Comparison of ENCODE assay signal across 21 mouse cellular contexts in genomic region chr12:110821787-110822186, GRCm38 (mm10). TPM values are rescaled to one million over a fixed set of nuclear protein-coding genes. Genes with fewer than 3 reads are reported as not detected.
DNase-seq lines count a peak whose midpoint lies in the region; ATAC-seq and TF ChIP-seq lines count a peak whose summit lies in the region.
"Had no signal": no experiment of that assay in that cellular context is flagged by ENCODE, and none has a peak within 500 bp of the region (broad histone marks: within the 10 kb centered on the region; RNA-seq: fewer than 3 reads in every experiment).

No protein-coding gene starts in this region.

- H3K9me3 ChIP-seq in midbrain, embryonic 11.5 days (ENCODE audit: control insufficient read depth, low read length) = no peaks in the 10 kb centered on the region
- H3K9me3 ChIP-seq in midbrain, embryonic 16.5 days (replicated peaks; ENCODE audit: control insufficient read depth, low read length, poor library complexity, severe bottlenecking) = no peaks in the 10 kb centered on the region
- H3K9me3 ChIP-seq in ES-Bruce4 (replicated peaks; ENCODE audit: control insufficient read depth, insufficient read depth, low read length, poor library complexity, severe bottlenecking) = no peaks in the 10 kb centered on the region
- H3K9me3 ChIP-seq: heart, embryonic 10.5 days; hindbrain, embryonic 13.5 days had no signal

- H3K27me3 ChIP-seq in midbrain, embryonic 11.5 days (ENCODE audit: control insufficient read depth, insufficient read depth, low read length) = no peaks in the 10 kb centered on the region
- no peaks in the 10 kb centered on the region for H3K27me3 ChIP-seq in midbrain, embryonic 16.5 days (ENCODE audit: control insufficient read depth, insufficient read depth, low read depth, low read length)
- no peaks in the 10 kb centered on the region for H3K27me3 ChIP-seq in ES-Bruce4 (ENCODE audit: control insufficient read depth, insufficient read depth, low read length, poor library complexity, severe bottlenecking)
- H3K27me3 ChIP-seq: hindbrain, embryonic 13.5 days had no signal

- no peak for TF ChIP-seq POLR2A in ES-Bruce4 (IDR thresholded peaks at IDR 0.05; ENCODE audit: insufficient read depth, low read length)

- no peak overlapping the region for H3K4me3 ChIP-seq in layer of hippocampus, adult 2 months
- H3K4me3 ChIP-seq in midbrain, embryonic 11.5 days (ENCODE audit: low read depth, low read length) = no peak overlapping the region
- H3K4me3 ChIP-seq in midbrain, embryonic 16.5 days (ENCODE audit: low read depth, low read length) = no peak overlapping the region
- H3K4me3 ChIP-seq in ES-Bruce4 (ENCODE audit: low read depth, low read length) = no peak overlapping the region
- H3K4me3 ChIP-seq: heart, embryonic 10.5 days; hindbrain, embryonic 13.5 days had no signal

- no peaks in the 10 kb centered on the region for H3K36me3 ChIP-seq in midbrain, embryonic 11.5 days (ENCODE audit: control insufficient read depth, insufficient read depth, low read length)
- H3K36me3 ChIP-seq in midbrain, embryonic 16.5 days (ENCODE audit: control insufficient read depth, insufficient read depth, low read length) = no peaks in the 10 kb centered on the region; the same call in 1 of the 2 replicates
- no peaks in the 10 kb centered on the region for H3K36me3 ChIP-seq in ES-Bruce4 (ENCODE audit: control insufficient read depth, insufficient read depth, low read length, poor library complexity, severe bottlenecking)
- H3K36me3 ChIP-seq: heart, embryonic 10.5 days had no signal

- no peaks in the 10 kb centered on the region for H3K4me1 ChIP-seq in midbrain, embryonic 11.5 days (ENCODE audit: control insufficient read depth, insufficient read depth, low read length)
- H3K4me1 ChIP-seq in midbrain, embryonic 16.5 days (ENCODE audit: control insufficient read depth, insufficient read depth, low read length) = no peaks in the 10 kb centered on the region
- H3K4me1 ChIP-seq in ES-Bruce4 (ENCODE audit: control insufficient read depth, insufficient read depth, low read length) = no peaks in the 10 kb centered on the region
- H3K4me1 ChIP-seq: heart, embryonic 10.5 days; hindbrain, embryonic 13.5 days had no signal

- TF ChIP-seq EP300 in ES-Bruce4 (IDR thresholded peaks at IDR 0.05; ENCODE audit: insufficient read depth, low read depth, low read length) = no peak

- no peak overlapping the region for H3K27ac ChIP-seq in layer of hippocampus, adult 2 months
- no peak overlapping the region for H3K27ac ChIP-seq in midbrain, embryonic 11.5 days (ENCODE audit: low read depth, low read length)
- no peak overlapping the region for H3K27ac ChIP-seq in midbrain, embryonic 16.5 days (ENCODE audit: low read length)
- no peak overlapping the region for H3K27ac ChIP-seq in ES-Bruce4 (ENCODE audit: insufficient read depth, low read length)
- H3K27ac ChIP-seq: heart, embryonic 10.5 days; hindbrain, embryonic 13.5 days; hindbrain, postnatal 0 days had no signal

- TF ChIP-seq CTCF in layer of hippocampus, adult 2 months (conservative IDR thresholded peaks at IDR 0.05) = 0 out of 2 replicates have a peak, but pooled peaks have one; percentile 28
- peak; percentile 9 for TF ChIP-seq CTCF in ES-Bruce4 (IDR thresholded peaks at IDR 0.05; ENCODE audit: low read depth, low read length)

- 88% methylated on average over 2 of the region's 2 CpGs for WGBS in midbrain, embryonic 11.5 days
- WGBS in midbrain, embryonic 16.5 days = 78% methylated on average over 2 of the region's 2 CpGs

- no peak overlapping the region for H3K4me2 ChIP-seq in midbrain, embryonic 11.5 days
- H3K4me2 ChIP-seq in midbrain, embryonic 16.5 days (ENCODE audit: low read length) = no peak overlapping the region
- H3K4me2 ChIP-seq: hindbrain, embryonic 13.5 days had no signal

- no peak for DNase-seq in layer of hippocampus, adult 2 months (ENCODE audit: low spot score in 2 of 2)
- no peak for DNase-seq in layer of hippocampus, adult 8-10 months (ENCODE audit: low spot score in 2 of 2)
- peak; percentile 17 for DNase-seq in midbrain, embryonic 11.5 days (ENCODE audit: low spot score, missing footprints)
- peak; percentile 43 for DNase-seq in ZHBTc4 (ENCODE audit: low read depth, low spot score)
- DNase-seq in gastrocnemius, adult 18-20 months (ENCODE audit: low spot score) = no peak
- no peak for DNase-seq in thymus, postnatal 0 days (ENCODE audit: low spot score)
- DNase-seq: adrenal gland, postnatal 14 days; cerebellum, adult 11-12 months; cerebellum, adult 9-10 months; cerebellum, postnatal 25 days; gastrocnemius, postnatal 10 days; heart, adult 18-20 months; heart, postnatal 10 days; heart, postnatal 4 days had no signal

- no peak overlapping the region for H3K9ac ChIP-seq in midbrain, embryonic 11.5 days (ENCODE audit: low read length)
- no peak overlapping the region for H3K9ac ChIP-seq in midbrain, embryonic 16.5 days (ENCODE audit: low read depth, low read length)
- no peak overlapping the region for H3K9ac ChIP-seq in ES-Bruce4 (ENCODE audit: low read depth, poor library complexity, severe bottlenecking)
- H3K9ac ChIP-seq: hindbrain, embryonic 13.5 days had no signal

- ATAC-seq in midbrain, embryonic 11.5 days (ENCODE audit: low FRiP score) = no peak
- no peak for ATAC-seq in midbrain, embryonic 16.5 days
- ATAC-seq: activated CD4-positive, CD25-positive, alpha-beta regulatory T cell, adult 4 months; forebrain, embryonic 14.5 days; hindbrain, postnatal 0 days had no signal

RNA-seq across cellular contexts. Expression of gene Mok, which starts 19.0 kb away (rescaled TPM):
- total RNA-seq in layer of hippocampus, adult 2 months (2021) = 10 to 100 TPM; 10.4 to 13.7 TPM
- total RNA-seq in layer of hippocampus, adult 8-10 months (2022) = 10 to 100 TPM in 3 of 4 experiments, 1 to 10 TPM in 1; 7.5 to 14.1 (median 11.5) TPM
- polyA plus RNA-seq in midbrain, embryonic 11.5 days (2014; fragmentation: Nextera tagmentation; extraction: Ambion mirVana) = 11.1 and 11.8 TPM in 2 replicates
- 16.1 and 17.9 TPM in 2 replicates for polyA plus RNA-seq in midbrain, embryonic 16.5 days (2015; fragmentation: Nextera tagmentation; extraction: Ambion mirVana)
- 33.4 and 35.8 TPM in 2 replicates for polyA plus RNA-seq in ES-Bruce4 (2011; ENCODE audit: insufficient read depth, insufficient read length, low read depth, missing spikeins)
- total RNA-seq in gastrocnemius, adult 18-20 months (2021) = under 1 TPM in 1 of 2 experiments, not detected in 1; 0.27 TPM
- polyA plus RNA-seq in thymus, postnatal 0 days (2015; fragmentation: Nextera tagmentation; extraction: Ambion mirVana) = 1.4 and 1.7 TPM in 2 replicates

RNA-seq across cellular contexts. Expression of gene Zfp839, which starts 28.3 kb away (rescaled TPM):
- total RNA-seq in layer of hippocampus, adult 2 months (2021) = 10 to 100 TPM; 12.8 to 13.2 TPM
- total RNA-seq in layer of hippocampus, adult 8-10 months (2022) = 10 to 100 TPM; 12.3 to 15.4 (median 14.8) TPM
- polyA plus RNA-seq in midbrain, embryonic 11.5 days (2014; fragmentation: Nextera tagmentation; extraction: Ambion mirVana) = 1.4 and 1.8 TPM in 2 replicates
- 3.6 and 4.7 TPM in 2 replicates for polyA plus RNA-seq in midbrain, embryonic 16.5 days (2015; fragmentation: Nextera tagmentation; extraction: Ambion mirVana)
- 11.2 and 12.6 TPM in 2 replicates for polyA plus RNA-seq in ES-Bruce4 (2011; ENCODE audit: insufficient read depth, insufficient read length, low read depth, missing spikeins)
- 1 to 10 TPM; 6.8 to 8.0 TPM for total RNA-seq in gastrocnemius, adult 18-20 months (2021)
- 1.6 and 3.1 TPM in 2 replicates for polyA plus RNA-seq in thymus, postnatal 0 days (2015; fragmentation: Nextera tagmentation; extraction: Ambion mirVana)

Comparison
In these comparisons a context has a peak if more than half of its experiments do, and no peak if none do; other contexts are left out.
1. DNase-seq: peak in midbrain, embryonic 11.5 days (single experiment) and ZHBTc4 (single experiment); none in layer of hippocampus, adult 2 months (0 of 2), layer of hippocampus, adult 8-10 months (0 of 2), gastrocnemius, adult 18-20 months (single experiment) and thymus, postnatal 0 days (single experiment).